Mouse (Mus musculus): Measurements from ENCODE around the gene AA467197. TPM values are rescaled to one million over a fixed set of nuclear protein-coding genes. Genes with fewer than 3 reads are reported as not detected.
A peak's percentile ranks its signal among the peaks of the same experiment; 100 is the strongest.

AA467197 gene
- polyA plus RNA-seq, 1 experiment from 2014 or later, result not detected

DNA sequence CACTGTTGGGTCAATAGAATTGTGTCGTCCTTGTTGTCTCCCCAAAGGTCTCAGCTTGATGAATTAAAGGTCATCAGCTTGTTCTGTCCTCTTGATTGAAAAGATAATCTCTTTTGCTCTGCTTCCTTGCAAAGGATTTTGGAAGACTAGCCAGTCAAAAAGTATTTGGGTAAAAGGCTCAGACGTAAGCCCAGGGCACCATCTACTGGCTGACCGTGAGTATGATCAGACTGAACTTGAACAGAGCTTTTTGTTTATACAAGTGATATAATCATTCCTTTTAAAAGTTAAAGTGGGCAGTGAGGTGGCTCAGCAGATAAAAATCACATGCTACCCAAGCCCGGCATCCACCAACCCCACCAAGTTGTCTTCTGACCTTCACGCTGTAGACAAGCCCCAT lies 31.1 kb downstream of the AA467197 start:
- ATAC-seq (replicated peaks; ENCODE audit: insufficient number of reproducible peaks, low FRiP score, low TSS enrichment, low read depth), result no peak
- WGBS, result 53% methylated on average over 5 of the region's 5 CpGs

GRCm38 (mm10) chr2:122671714-122672113 lies 34.9 kb downstream of the AA467197 start:
- Histone ChIP-seq H3K4me2 (ENCODE audit: low read depth, low read length) (no peak overlapping the region), H3K9ac (replicated peaks; ENCODE audit: low read length) (no peak overlapping the region), H3K4me3 (ENCODE audit: low read depth, low read length) (no peak overlapping the region), H3K27ac (replicated peaks; ENCODE audit: low read depth, low read length) (no peak overlapping the region), H3K4me1 (ENCODE audit: control insufficient read depth, insufficient read depth, low read length) (no peaks in the 10 kb centered on the region), H3K36me3 (replicated peaks; ENCODE audit: control insufficient read depth, insufficient read depth, low read depth, low read length) (no peaks in the 10 kb centered on the region), H3K27me3 (ENCODE audit: control insufficient read depth, insufficient read depth, low read length) (no peaks in the 10 kb centered on the region), H3K9me3 (replicated peaks; ENCODE audit: control insufficient read depth, low read length) (no peaks in the 10 kb centered on the region)
- DNase-seq (ENCODE audit: low spot score), result no peak
- 75% methylated on average over 5 of the region's 5 CpGs for WGBS
- ATAC-seq (replicated peaks; ENCODE audit: insufficient number of reproducible peaks, low FRiP score, low TSS enrichment, low read depth), result no peak; the same call in 1 of the 2 replicates

More for the DNA sequence above, 31.1 kb downstream of the AA467197 start:
- no peak overlapping the region for H3K9ac ChIP-seq (replicated peaks; ENCODE audit: low read length)
- no peak overlapping the region for H3K4me3 ChIP-seq (ENCODE audit: low read depth, low read length)
- H3K4me1 ChIP-seq (ENCODE audit: control insufficient read depth, insufficient read depth, low read length), result no peaks in the 10 kb centered on the region
- no peaks in the 10 kb centered on the region for H3K27me3 ChIP-seq (ENCODE audit: control insufficient read depth, insufficient read depth, low read length)
- no peak overlapping the region for H3K4me2 ChIP-seq (ENCODE audit: low read depth, low read length)
- no peak overlapping the region for H3K27ac ChIP-seq (replicated peaks; ENCODE audit: low read depth, low read length)
- peak; percentile 60 for DNase-seq (ENCODE audit: low spot score)
- H3K36me3 ChIP-seq (replicated peaks; ENCODE audit: control insufficient read depth, insufficient read depth, low read depth, low read length), result no peaks in the 10 kb centered on the region
- no peaks in the 10 kb centered on the region for H3K9me3 ChIP-seq (replicated peaks; ENCODE audit: control insufficient read depth, low read length)

GRCm38 (mm10) chr2:122672841-122673240 lies 36.1 kb downstream of the AA467197 start:
- Histone ChIP-seq H3K9ac (replicated peaks; ENCODE audit: low read length) (no peak overlapping the region), H3K9me3 (replicated peaks; ENCODE audit: control insufficient read depth, low read length) (no peaks in the 10 kb centered on the region), H3K4me2 (ENCODE audit: low read depth, low read length) (no peak overlapping the region), H3K27ac (replicated peaks; ENCODE audit: low read depth, low read length) (no peak overlapping the region), H3K4me3 (ENCODE audit: low read depth, low read length) (no peak overlapping the region), H3K4me1 (ENCODE audit: control insufficient read depth, insufficient read depth, low read length) (no peaks in the 10 kb centered on the region), H3K27me3 (ENCODE audit: control insufficient read depth, insufficient read depth, low read length) (no peaks in the 10 kb centered on the region), H3K36me3 (replicated peaks; ENCODE audit: control insufficient read depth, insufficient read depth, low read depth, low read length) (no peaks in the 10 kb centered on the region)
- no peak for DNase-seq (ENCODE audit: low spot score)
- no peak for ATAC-seq (replicated peaks; ENCODE audit: insufficient number of reproducible peaks, low FRiP score, low TSS enrichment, low read depth)
- 75% methylated on average over 5 of the region's 5 CpGs for WGBS

DNA sequence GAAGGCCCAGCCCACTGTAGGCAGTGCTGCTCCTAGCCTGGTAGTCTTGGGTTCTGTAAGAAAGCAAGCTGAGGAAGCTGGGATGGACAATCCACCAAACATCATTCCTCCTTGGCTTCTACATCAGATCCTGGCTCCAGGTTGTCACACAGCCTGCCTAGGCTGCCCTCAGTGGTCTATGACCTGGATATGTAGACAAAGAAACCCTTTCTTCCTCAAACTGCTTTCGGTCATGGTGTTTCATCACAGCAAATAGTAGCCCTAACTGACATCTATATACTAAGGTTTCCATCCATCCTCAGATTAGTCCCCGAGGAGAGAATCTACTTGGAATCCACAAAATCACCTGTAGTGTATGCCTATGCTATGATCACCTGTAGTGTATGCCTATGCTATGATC lies 38.3 kb downstream of the AA467197 start:
- no peak for DNase-seq (ENCODE audit: low spot score)
- no peaks in the 10 kb centered on the region for H3K9me3 ChIP-seq (replicated peaks; ENCODE audit: control insufficient read depth, low read length)
- 85% methylated on average over 2 of the region's 2 CpGs for WGBS
- H3K4me3 ChIP-seq (ENCODE audit: low read depth, low read length), result no peak overlapping the region
- no peak for ATAC-seq (replicated peaks; ENCODE audit: insufficient number of reproducible peaks, low FRiP score, low TSS enrichment, low read depth)
- no peak overlapping the region for H3K27ac ChIP-seq (replicated peaks; ENCODE audit: low read depth, low read length)
- H3K36me3 ChIP-seq (replicated peaks; ENCODE audit: control insufficient read depth, insufficient read depth, low read depth, low read length), result no peaks in the 10 kb centered on the region
- H3K4me1 ChIP-seq (ENCODE audit: control insufficient read depth, insufficient read depth, low read length), result no peaks in the 10 kb centered on the region
- H3K27me3 ChIP-seq (ENCODE audit: control insufficient read depth, insufficient read depth, low read length), result no peaks in the 10 kb centered on the region
- H3K4me2 ChIP-seq (ENCODE audit: low read depth, low read length), result no peak overlapping the region
- H3K9ac ChIP-seq (replicated peaks; ENCODE audit: low read length), result no peak overlapping the region

DNA sequence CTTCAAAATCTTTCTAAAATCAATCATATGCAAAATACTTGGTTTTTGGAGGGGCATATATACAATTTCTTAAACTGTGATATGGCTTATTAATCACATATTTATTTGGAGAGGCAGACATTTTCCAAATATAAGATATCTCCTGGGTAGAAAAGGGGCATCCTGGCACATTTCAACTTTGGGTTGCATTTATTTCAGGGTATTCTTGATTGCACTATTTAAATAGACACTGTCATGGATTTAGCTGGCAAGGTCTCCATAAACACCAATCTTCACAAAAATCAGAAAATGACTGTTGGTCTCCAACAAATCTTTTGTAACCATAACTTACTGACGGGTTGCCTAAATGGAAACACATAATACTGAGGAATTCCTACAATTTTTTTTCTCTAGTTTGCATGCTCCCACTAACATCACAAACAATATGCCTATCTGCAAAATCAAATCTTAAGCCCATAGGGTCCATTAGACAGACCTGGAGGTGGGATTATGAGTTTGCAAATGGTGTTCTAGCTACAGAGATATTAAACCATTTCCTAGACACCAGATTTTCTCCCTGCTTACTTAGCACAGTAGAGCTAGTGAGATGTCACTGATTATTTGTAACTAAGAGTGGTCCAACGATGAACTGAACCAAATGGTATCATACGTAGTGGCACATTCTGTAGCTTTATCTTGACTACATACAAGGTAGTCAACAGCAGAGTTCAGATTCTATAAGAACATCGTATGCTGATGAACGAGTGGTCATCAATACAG lies 44.8 kb downstream of the AA467197 start:
- Histone ChIP-seq H3K27ac (replicated peaks; ENCODE audit: low read depth, low read length) (no peak overlapping the region), H3K9me3 (replicated peaks; ENCODE audit: control insufficient read depth, low read length) (peaks cover 8% of the 10 kb centered on the region), H3K36me3 (replicated peaks; ENCODE audit: control insufficient read depth, insufficient read depth, low read depth, low read length) (no peaks in the 10 kb centered on the region), H3K4me3 (ENCODE audit: low read depth, low read length) (no peak overlapping the region), H3K4me2 (ENCODE audit: low read depth, low read length) (no peak overlapping the region), H3K27me3 (ENCODE audit: control insufficient read depth, insufficient read depth, low read length) (no peaks in the 10 kb centered on the region), H3K9ac (replicated peaks; ENCODE audit: low read length) (no peak overlapping the region), H3K4me1 (ENCODE audit: control insufficient read depth, insufficient read depth, low read length) (no peaks in the 10 kb centered on the region)
- ATAC-seq (replicated peaks; ENCODE audit: insufficient number of reproducible peaks, low FRiP score, low TSS enrichment, low read depth) (peak; percentile 52; the same call in 1 of the 2 replicates), DNase-seq (ENCODE audit: low spot score) (no peak)
- WGBS, result 86% methylated on average over 5 of the region's 5 CpGs

DNA sequence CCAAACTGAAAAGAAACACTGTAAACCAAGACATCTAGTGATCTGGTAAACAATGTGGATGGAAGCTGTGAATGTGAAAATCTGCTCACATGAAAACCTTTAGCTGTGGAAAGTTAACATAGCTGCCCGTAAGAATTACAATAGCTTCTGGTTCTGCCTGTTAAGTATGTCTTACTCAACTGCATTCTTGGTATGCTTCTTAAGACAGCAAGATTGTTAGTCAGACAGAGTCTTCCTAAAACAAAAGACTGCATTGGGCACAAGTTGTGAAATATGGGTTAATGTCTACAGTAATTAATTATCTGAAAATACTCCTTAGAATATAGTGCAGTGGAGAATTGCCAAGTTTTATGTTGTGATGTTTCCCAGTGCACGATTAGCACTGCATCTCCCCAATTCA lies 45.7 kb downstream of the AA467197 start:
- no peak for DNase-seq (ENCODE audit: low spot score)
- 82% methylated on average over 2 of the region's 2 CpGs for WGBS
- Histone ChIP-seq H3K27me3 (ENCODE audit: control insufficient read depth, insufficient read depth, low read length) (no peaks in the 10 kb centered on the region), H3K4me3 (ENCODE audit: low read depth, low read length) (no peak overlapping the region), H3K4me2 (ENCODE audit: low read depth, low read length) (no peak overlapping the region), H3K27ac (replicated peaks; ENCODE audit: low read depth, low read length) (no peak overlapping the region), H3K36me3 (replicated peaks; ENCODE audit: control insufficient read depth, insufficient read depth, low read depth, low read length) (no peaks in the 10 kb centered on the region), H3K9ac (replicated peaks; ENCODE audit: low read length) (no peak overlapping the region), H3K4me1 (ENCODE audit: control insufficient read depth, insufficient read depth, low read length) (no peaks in the 10 kb centered on the region), H3K9me3 (replicated peaks; ENCODE audit: control insufficient read depth, low read length) (peaks cover 8% of the 10 kb centered on the region)
- ATAC-seq (replicated peaks; ENCODE audit: insufficient number of reproducible peaks, low FRiP score, low TSS enrichment, low read depth), result no peak

GRCm38 (mm10) chr2:122683641-122684040 lies 46.9 kb downstream of the AA467197 start:
- Histone ChIP-seq H3K27ac (replicated peaks; ENCODE audit: low read depth, low read length) (no peak overlapping the region), H3K9me3 (replicated peaks; ENCODE audit: control insufficient read depth, low read length) (peaks cover 8% of the 10 kb centered on the region), H3K4me1 (ENCODE audit: control insufficient read depth, insufficient read depth, low read length) (no peaks in the 10 kb centered on the region), H3K9ac (replicated peaks; ENCODE audit: low read length) (no peak overlapping the region), H3K27me3 (ENCODE audit: control insufficient read depth, insufficient read depth, low read length) (no peaks in the 10 kb centered on the region), H3K36me3 (replicated peaks; ENCODE audit: control insufficient read depth, insufficient read depth, low read depth, low read length) (no peaks in the 10 kb centered on the region), H3K4me2 (ENCODE audit: low read depth, low read length) (no peak overlapping the region), H3K4me3 (ENCODE audit: low read depth, low read length) (no peak overlapping the region)
- DNase-seq (ENCODE audit: low spot score) (no peak), ATAC-seq (replicated peaks; ENCODE audit: insufficient number of reproducible peaks, low FRiP score, low TSS enrichment, low read depth) (no peak)
- WGBS, result 84% methylated on average over 1 of the region's 1 CpGs

DNA sequence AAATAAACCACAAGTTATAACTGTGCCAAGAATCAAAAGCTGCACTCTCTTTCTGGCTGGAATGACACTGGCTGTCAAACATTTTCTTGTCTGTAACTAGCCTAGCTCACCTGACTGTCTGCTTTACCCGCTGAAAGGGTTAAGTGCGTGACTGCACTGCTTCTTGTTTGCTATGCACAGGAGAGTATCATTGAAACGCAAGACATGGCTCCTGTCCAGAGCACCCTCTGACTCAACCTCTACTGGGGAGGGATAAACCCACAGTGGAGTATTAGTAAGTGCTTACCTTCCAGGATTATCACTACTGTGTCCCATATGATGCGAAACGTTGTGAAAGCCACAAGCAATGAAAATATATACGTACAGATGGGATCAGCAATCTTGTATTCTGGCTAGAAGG lies 49.9 kb downstream of the AA467197 start:
- H3K9me3 ChIP-seq (replicated peaks; ENCODE audit: control insufficient read depth, low read length), result peaks cover 5% of the 10 kb centered on the region
- 82% methylated on average over 6 of the region's 6 CpGs for WGBS
- no peaks in the 10 kb centered on the region for H3K36me3 ChIP-seq (replicated peaks; ENCODE audit: control insufficient read depth, insufficient read depth, low read depth, low read length)
- H3K9ac ChIP-seq (replicated peaks; ENCODE audit: low read length), result no peak overlapping the region
- no peak overlapping the region for H3K4me3 ChIP-seq (ENCODE audit: low read depth, low read length)
- DNase-seq (ENCODE audit: low spot score), result no peak
- no peak overlapping the region for H3K27ac ChIP-seq (replicated peaks; ENCODE audit: low read depth, low read length)
- no peaks in the 10 kb centered on the region for H3K27me3 ChIP-seq (ENCODE audit: control insufficient read depth, insufficient read depth, low read length)
- no peak for ATAC-seq (replicated peaks; ENCODE audit: insufficient number of reproducible peaks, low FRiP score, low TSS enrichment, low read depth)
- H3K4me2 ChIP-seq (ENCODE audit: low read depth, low read length), result no peak overlapping the region
- no peaks in the 10 kb centered on the region for H3K4me1 ChIP-seq (ENCODE audit: control insufficient read depth, insufficient read depth, low read length)
